Mouse (Mus musculus) left cerebral cortex, postnatal 4 days (tissue): ENCODE results near the gene Nxnl1. TPM values are rescaled to one million over a fixed set of nuclear protein-coding genes. Genes with fewer than 3 reads are reported as not detected.
"Not testable (repeated sequence)": the region's sequence is repeated elsewhere in the genome, so short reads cannot be mapped to it uniquely, and the experiment has no call there.

ENCODE experiments used
- DNase-seq: peaks from one replicate; pipeline ENCODE4 v3.0.0-alpha.2; 2022
- intact Hi-C: fragments of 180-260 bp; cut with DNase I; formaldehyde crosslinking; loops from one replicate; pipeline ENCODE4 v1.15.1; 2025
- total RNA-seq, 2 experiments: library from RNA; stranded (reverse); gene quantifications; 2 replicates each; pipeline ENCODE4 v1.2.3; 2021

Nxnl1 gene
- total RNA-seq, 2 experiments from 2014 or later, result not detected

DNA sequence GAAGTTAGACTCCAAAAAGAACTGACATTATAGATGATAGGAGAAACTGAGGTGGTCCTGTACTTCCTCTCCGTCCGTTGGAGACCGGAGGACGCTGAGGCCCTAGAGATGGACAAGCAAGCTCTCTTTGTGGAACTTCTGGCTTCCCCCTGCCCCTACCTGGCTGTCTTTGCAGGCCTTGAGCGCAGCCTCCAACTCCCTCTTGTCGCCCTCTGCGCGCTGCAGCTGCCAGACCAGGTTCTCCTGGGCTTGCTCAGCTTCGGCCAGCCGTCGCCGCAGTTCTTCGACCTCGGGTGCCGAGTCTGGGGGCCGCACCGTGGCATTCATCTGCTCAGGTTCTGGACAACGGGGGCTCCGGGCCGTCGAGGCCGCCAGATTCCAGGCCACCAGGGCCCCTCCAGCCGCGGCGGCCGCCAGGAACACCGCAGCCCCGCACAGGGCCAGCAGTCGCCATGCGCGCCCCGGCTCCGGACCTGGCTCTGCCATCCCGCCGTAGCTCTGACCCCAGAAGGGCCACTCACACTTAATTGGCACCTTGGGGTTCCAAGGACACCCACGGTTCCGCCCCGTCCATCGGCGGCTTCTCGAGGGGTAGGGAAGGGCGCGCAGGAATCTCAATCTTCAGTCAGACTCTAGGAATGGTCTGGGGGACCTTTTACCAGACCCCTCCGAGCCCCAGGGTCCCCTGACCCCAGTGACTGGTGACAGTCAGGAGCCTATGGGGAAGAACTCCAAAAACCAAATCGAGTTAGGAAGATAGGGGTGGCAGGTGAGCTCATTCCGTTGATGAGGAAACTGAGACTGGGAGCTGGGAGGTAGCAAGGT is 41.0 kb downstream of the Nxnl1 start, which contains the start of gene Ccdc194:
Gene Ccdc194 (minus strand): TSS at position 486 of the 825 bp plus-strand sequence.
- no peak for DNase-seq
- intact Hi-C loops, result loop anchor here (10.0 kb wide), 1 partner anchor 81 kb away; no protein-coding TSS in a partner anchor

- intact Hi-C loops, result loop anchor here (10.0 kb wide), 1 partner anchor 77 kb away; no protein-coding TSS in a partner anchor
- peak; percentile 95 for DNase-seq
Measured at GRCm38 (mm10) chr8:71521634-71522033, 44.8 kb downstream of the Nxnl1 start.

- intact Hi-C loops, result not testable (repeated sequence)
- DNase-seq, result peak; percentile 56
Measured at GRCm38 (mm10) chr8:71519037-71519825, 47.2 kb downstream of the Nxnl1 start.

GRCm38 (mm10) chr8:71516786-71517185 is 49.6 kb downstream of the Nxnl1 start:
- no peak for DNase-seq
- intact Hi-C loops, result no loop called here

DNA sequence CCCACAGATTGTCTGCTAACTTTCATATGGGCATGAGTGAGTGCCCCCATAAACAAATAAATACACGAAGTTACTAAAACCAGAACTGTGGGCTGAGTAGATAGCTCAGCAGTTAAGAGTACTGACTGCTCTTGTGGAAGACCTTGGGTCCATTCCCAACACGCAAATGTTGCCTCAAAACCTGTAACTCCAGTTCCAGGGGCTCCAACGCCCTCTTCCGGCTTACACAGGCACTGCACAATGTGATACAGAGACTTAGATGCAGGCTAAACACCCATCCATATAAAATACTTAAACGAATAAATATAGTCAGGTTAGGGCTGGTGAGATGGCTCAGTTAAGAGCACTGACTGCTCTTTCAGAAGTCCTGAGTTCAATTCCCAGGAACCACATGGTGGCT is 51.4 kb downstream of the Nxnl1 start:
- intact Hi-C loops, result no loop called here
- no peak for DNase-seq

GRCm38 (mm10) chr8:71513018-71513754 is 53.2 kb downstream of the Nxnl1 start:
- intact Hi-C loops, result no loop called here

DNA sequence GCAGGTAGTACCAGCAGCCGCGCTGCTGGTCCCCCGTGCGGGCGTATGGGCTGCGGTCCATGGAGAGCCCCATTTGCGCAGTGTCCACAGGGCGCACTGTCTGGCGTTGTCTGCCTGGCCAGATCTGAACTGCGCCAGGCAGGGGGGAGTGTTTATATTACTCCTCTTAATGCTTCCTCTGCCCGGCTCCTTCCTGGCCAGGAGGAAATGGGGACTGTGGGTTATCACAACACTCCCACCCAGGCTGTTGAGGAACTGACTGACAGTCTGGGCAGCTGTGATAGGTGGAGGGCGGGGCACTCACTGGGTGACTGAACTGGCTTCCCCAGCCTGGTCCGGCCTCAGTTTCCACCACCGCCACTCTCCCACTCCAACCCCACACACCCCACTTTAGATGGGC is 54.8 kb downstream of the Nxnl1 start, which contains the start of gene Plvap:
Gene Plvap (minus strand): TSS at position 109 of the 400 bp plus-strand sequence.
- DNase-seq, result no peak
- intact Hi-C loops, result no loop called here

More at GRCm38 (mm10) chr8:71513018-71513754, 53.2 kb downstream of the Nxnl1 start:
- no peak for DNase-seq

Other genes with a start within 250 kb of the Nxnl1 start
- 100 to 1,000 TPM; 116 to 117 TPM for gene Use1, start 199.8 kb downstream of the Nxnl1 start, total RNA-seq
- gene Ocel1, start 195.3 kb downstream of the Nxnl1 start, total RNA-seq, result 10 to 100 TPM; 17.9 to 18.5 TPM
- gene Nr2f6, start 184.6 kb downstream of the Nxnl1 start, total RNA-seq, result 10 to 100 TPM; 32.2 to 33.1 TPM
- 1 to 10 TPM; 6.5 TPM for gene Ushbp1, start 170.8 kb downstream of the Nxnl1 start, total RNA-seq
- gene Babam1, start 169.7 kb downstream of the Nxnl1 start, total RNA-seq, result 10 to 100 TPM; 75.8 to 88.0 TPM
- gene Ankle1, start 160.6 kb downstream of the Nxnl1 start, total RNA-seq, result 1 to 10 TPM; 2.3 to 3.2 TPM
- gene Abhd8, start 102.9 kb downstream of the Nxnl1 start, total RNA-seq, result 100 to 1,000 TPM; 113 to 121 TPM
- gene Mrpl34, start 101.6 kb downstream of the Nxnl1 start, total RNA-seq, result 10 to 100 TPM; 71.3 to 73.7 TPM
- 100 to 1,000 TPM; 135 to 139 TPM for gene Dda1, start 97.4 kb downstream of the Nxnl1 start, total RNA-seq
- gene Ano8, start 80.6 kb downstream of the Nxnl1 start, total RNA-seq, result 10 to 100 TPM; 88.0 to 91.9 TPM
- 10 to 100 TPM; 23.0 to 24.1 TPM for gene Gtpbp3, start 78.5 kb downstream of the Nxnl1 start, total RNA-seq
- gene Plvap, start 54.8 kb downstream of the Nxnl1 start, total RNA-seq, result 1 to 10 TPM; 6.2 to 7.3 TPM
- not detected for gene Ccdc194, start 40.9 kb downstream of the Nxnl1 start, total RNA-seq
- gene Bst2, start 29.1 kb downstream of the Nxnl1 start, total RNA-seq, result 1 to 10 TPM; 3.0 to 3.5 TPM
- gene Mvb12a, start 23.7 kb downstream of the Nxnl1 start, total RNA-seq, result 10 to 100 TPM; 37.4 to 40.7 TPM
- not detected for gene Tmem221, start 7.7 kb downstream of the Nxnl1 start, total RNA-seq
- 10 to 100 TPM; 60.5 to 71.1 TPM for gene Slc27a1, start 2.3 kb upstream of the Nxnl1 start, total RNA-seq
- 10 to 100 TPM; 85.7 to 97.3 TPM for gene Pgls, start 25.6 kb upstream of the Nxnl1 start, total RNA-seq
- gene Fam129c, start 31.0 kb upstream of the Nxnl1 start, total RNA-seq, result 1 to 10 TPM; 7.9 to 8.0 TPM
- 10 to 100 TPM; 88.2 to 88.6 TPM for gene Colgalt1, start 44.4 kb upstream of the Nxnl1 start, total RNA-seq
- gene Unc13a, start 105.2 kb upstream of the Nxnl1 start, total RNA-seq, result 100 to 1,000 TPM; 204 to 221 TPM
- 1 to 10 TPM; 4.5 to 5.5 TPM for gene Jak3, start 109.7 kb upstream of the Nxnl1 start, total RNA-seq
- 1 to 10 TPM in 1 of 2 experiments, under 1 TPM in 1; 0.70 to 1.6 TPM for gene Insl3, start 122.6 kb upstream of the Nxnl1 start, total RNA-seq
- under 1 TPM; 0.22 to 0.36 TPM for gene B3gnt3, start 135.2 kb upstream of the Nxnl1 start, total RNA-seq
- 100 to 1,000 TPM; 153 to 162 TPM for gene Fcho1, start 159.1 kb upstream of the Nxnl1 start, total RNA-seq